8 mouse cellular contexts compared by ENCODE assay signal in the genomic region with DNA sequence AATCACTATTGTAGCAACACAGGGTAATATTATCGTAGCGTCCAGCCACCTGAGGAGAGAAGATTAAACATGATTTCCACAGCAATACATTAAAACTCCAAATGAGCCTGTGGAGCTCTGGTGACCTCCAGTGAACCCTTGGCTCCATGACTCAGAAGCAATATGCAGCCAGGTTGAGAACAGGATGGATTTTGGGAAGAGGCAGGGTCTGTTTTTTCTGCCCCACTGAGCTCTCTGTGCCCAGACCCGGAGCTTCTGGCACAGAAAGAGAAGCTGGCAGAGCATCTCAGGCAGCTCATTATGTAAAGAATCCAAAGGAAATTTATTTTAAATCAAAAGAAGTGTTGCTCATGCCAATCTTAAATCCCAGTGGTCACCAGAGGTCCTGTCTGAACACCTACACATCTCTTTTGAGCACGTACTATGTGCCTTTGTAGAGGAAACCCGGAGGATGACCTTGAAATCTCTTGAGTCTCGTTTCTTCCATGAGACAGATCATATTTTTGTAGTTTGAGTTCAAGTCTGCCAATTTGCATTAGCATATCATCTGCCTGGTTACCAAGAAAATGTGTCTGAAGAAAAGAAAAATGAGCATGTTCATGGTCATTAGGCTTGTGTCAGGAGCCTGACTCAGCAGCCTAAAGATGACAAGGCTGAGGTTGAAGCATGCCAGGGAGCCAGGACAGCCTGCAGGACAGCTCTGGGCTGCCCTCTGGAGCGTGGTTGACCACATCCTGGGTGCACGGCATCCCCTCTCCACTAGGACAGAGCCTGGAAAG.
DNase-seq lines count a peak whose midpoint lies in the region; ATAC-seq and TF ChIP-seq lines count a peak whose summit lies in the region.
"Had no signal": no experiment of that assay in that cellular context is flagged by ENCODE, and none has a peak within 500 bp of the region (broad histone marks: within the 10 kb centered on the region; RNA-seq: fewer than 3 reads in every experiment).

No protein-coding gene starts in this region.

- H3K36me3 ChIP-seq in midbrain, embryonic 16.5 days (ENCODE audit: control insufficient read depth, insufficient read depth, low read length), result no peaks in the 10 kb centered on the region
- no peaks in the 10 kb centered on the region for H3K36me3 ChIP-seq in midbrain, embryonic 10.5 days
- H3K36me3 ChIP-seq: limb, embryonic 15.5 days had no signal

- H3K9me3 ChIP-seq in midbrain, embryonic 16.5 days (replicated peaks; ENCODE audit: control insufficient read depth, low read length, poor library complexity, severe bottlenecking), result no peaks in the 10 kb centered on the region
- no peaks in the 10 kb centered on the region for H3K9me3 ChIP-seq in midbrain, embryonic 10.5 days (replicated peaks)
- H3K9me3 ChIP-seq: limb, embryonic 15.5 days had no signal

- DNase-seq in midbrain, embryonic 10.5 days (ENCODE audit: low spot score), result no peak
- DNase-seq in brain, adult 2 months (ENCODE audit: low read depth, low spot score), result peak; percentile 61
- peak; percentile 31 to 57 for DNase-seq in frontal cortex, postnatal 36 days (ENCODE audit: low spot score in 2 of 2)
- DNase-seq in telencephalon, adult 2 months (ENCODE audit: low read depth, low spot score), result peak; percentile 43
- DNase-seq in gastrocnemius, adult 2 months, result no peak
- no peak for DNase-seq in T-cell, adult 2 months (ENCODE audit: low spot score)

- 63% methylated on average over 8 of the region's 8 CpGs for WGBS in midbrain, embryonic 16.5 days
- 83% methylated on average over 8 of the region's 8 CpGs for WGBS in midbrain, embryonic 10.5 days

- intact Hi-C loops in gastrocnemius, adult 2 months (cut with DNase I), result no loop called here

- 0 out of 2 replicates have a peak, but pooled peaks have one; percentile 48 for ATAC-seq in midbrain, embryonic 16.5 days

- no peak for TF ChIP-seq CTCF in gastrocnemius, adult 2 months (IDR thresholded peaks at IDR 0.05)

- no peak overlapping the region for H3K27ac ChIP-seq in midbrain, embryonic 16.5 days (ENCODE audit: low read length)
- no peak overlapping the region for H3K27ac ChIP-seq in midbrain, embryonic 10.5 days (replicated peaks)
- no peak overlapping the region for H3K27ac ChIP-seq in gastrocnemius, adult 2 months
- H3K27ac ChIP-seq: limb, embryonic 15.5 days had no signal

- H3K27me3 ChIP-seq in midbrain, embryonic 16.5 days (ENCODE audit: control insufficient read depth, insufficient read depth, low read depth, low read length), result no peaks in the 10 kb centered on the region
- no peaks in the 10 kb centered on the region for H3K27me3 ChIP-seq in midbrain, embryonic 10.5 days (ENCODE audit: low read depth, poor library complexity, severe bottlenecking)
- H3K27me3 ChIP-seq: limb, embryonic 15.5 days had no signal

- no peak overlapping the region for H3K4me2 ChIP-seq in midbrain, embryonic 16.5 days (ENCODE audit: low read length)
- H3K4me2 ChIP-seq: limb, embryonic 15.5 days had no signal

- H3K4me1 ChIP-seq in midbrain, embryonic 16.5 days (ENCODE audit: control insufficient read depth, insufficient read depth, low read length), result no peaks in the 10 kb centered on the region
- no peaks in the 10 kb centered on the region for H3K4me1 ChIP-seq in midbrain, embryonic 10.5 days
- H3K4me1 ChIP-seq: limb, embryonic 15.5 days had no signal

- H3K9ac ChIP-seq in midbrain, embryonic 16.5 days (ENCODE audit: low read depth, low read length), result no peak overlapping the region
- H3K9ac ChIP-seq: limb, embryonic 15.5 days had no signal

- no peak overlapping the region for H3K4me3 ChIP-seq in midbrain, embryonic 16.5 days (ENCODE audit: low read depth, low read length)
- no peak overlapping the region for H3K4me3 ChIP-seq in midbrain, embryonic 10.5 days
- no peak overlapping the region for H3K4me3 ChIP-seq in gastrocnemius, adult 2 months
- H3K4me3 ChIP-seq: limb, embryonic 15.5 days had no signal

Comparison
In these comparisons a context has a peak if more than half of its experiments do, and no peak if none do; other contexts are left out.
1. DNase-seq: peak in brain, adult 2 months (single experiment), frontal cortex, postnatal 36 days (2 of 2) and telencephalon, adult 2 months (single experiment); none in midbrain, embryonic 10.5 days (single experiment), gastrocnemius, adult 2 months (single experiment) and T-cell, adult 2 months (single experiment).